Mouse (Mus musculus): ENCODE measurements around the gene Mroh2a. TPM values are rescaled to one million over a fixed set of nuclear protein-coding genes. Genes with fewer than 3 reads are reported as not detected.
"Not testable (repeated sequence)": the region's sequence is repeated elsewhere in the genome, so short reads cannot be mapped to it uniquely, and the experiment has no call there.

Mroh2a gene
- polyA plus RNA-seq, 1 experiment from 2014 or later: 2.8 TPM

DNA sequence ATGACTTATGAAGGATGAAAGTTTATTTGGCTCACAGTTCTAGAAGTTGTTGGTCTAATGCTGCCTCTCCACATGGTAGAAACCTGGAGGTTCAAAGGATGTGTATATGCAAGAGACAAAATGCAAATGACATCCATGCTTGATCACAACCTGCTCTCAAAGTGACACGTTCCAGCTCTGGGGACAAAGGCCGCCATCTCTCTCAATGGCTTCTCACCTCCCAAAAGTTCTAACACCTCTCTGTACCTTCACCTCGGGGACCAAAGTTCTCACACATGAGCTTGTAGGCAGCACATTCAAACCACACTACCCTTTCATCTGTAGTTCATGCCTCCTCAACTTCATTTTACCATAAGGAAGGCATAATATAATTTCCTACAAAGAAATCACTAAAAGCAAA is 9.2 kb upstream of the Mroh2a start:
- Histone ChIP-seq H3K4me2 (replicated peaks; ENCODE audit: low read depth, low read length) (no peak overlapping the region), H3K36me3 (ENCODE audit: insufficient read depth, low read length) (no peaks in the 10 kb centered on the region), H3K4me1 (ENCODE audit: insufficient read depth, low read length) (no peaks in the 10 kb centered on the region), H3K27me3 (ENCODE audit: insufficient read depth, low read length) (no peaks in the 10 kb centered on the region), H3K27ac (ENCODE audit: low read length) (no peak overlapping the region), H3K9ac (replicated peaks; ENCODE audit: low read length) (no peak overlapping the region), H3K9me3 (ENCODE audit: low read length) (peaks cover 50% of the 10 kb centered on the region), H3K4me3 (ENCODE audit: low read length) (no peak overlapping the region)
- WGBS: 39% methylated on average over 3 of the region's 3 CpGs
- no peak for ATAC-seq (ENCODE audit: low FRiP score, low TSS enrichment)

DNA sequence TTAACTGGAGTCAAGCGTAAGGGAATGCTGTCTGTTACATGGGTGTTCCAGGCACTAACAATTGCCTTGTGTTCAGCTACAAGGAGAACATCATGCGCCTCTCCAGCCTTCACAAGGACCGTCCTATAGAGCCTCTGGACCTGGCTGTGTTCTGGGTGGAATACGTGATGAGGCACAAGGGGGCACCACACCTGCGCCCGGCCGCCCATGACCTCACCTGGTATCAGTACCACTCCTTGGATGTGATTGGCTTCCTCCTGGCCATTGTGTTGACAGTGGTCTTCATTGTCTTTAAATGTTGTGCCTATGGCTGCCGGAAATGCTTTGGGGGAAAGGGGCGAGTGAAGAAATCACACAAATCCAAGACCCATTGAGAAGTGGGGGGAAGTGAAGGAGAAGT is 8.7 kb upstream of the Mroh2a start:
- Histone ChIP-seq H3K4me3 (ENCODE audit: low read length) (no peak overlapping the region), H3K36me3 (ENCODE audit: insufficient read depth, low read length) (no peaks in the 10 kb centered on the region), H3K27me3 (ENCODE audit: insufficient read depth, low read length) (no peaks in the 10 kb centered on the region), H3K9me3 (ENCODE audit: low read length) (peaks cover 45% of the 10 kb centered on the region), H3K4me2 (replicated peaks; ENCODE audit: low read depth, low read length) (no peak overlapping the region), H3K27ac (ENCODE audit: low read length) (no peak overlapping the region), H3K9ac (replicated peaks; ENCODE audit: low read length) (no peak overlapping the region), H3K4me1 (ENCODE audit: insufficient read depth, low read length) (no peaks in the 10 kb centered on the region)
- no peak for ATAC-seq (ENCODE audit: low FRiP score, low TSS enrichment)
- 74% methylated on average over 9 of the region's 9 CpGs for WGBS

DNA sequence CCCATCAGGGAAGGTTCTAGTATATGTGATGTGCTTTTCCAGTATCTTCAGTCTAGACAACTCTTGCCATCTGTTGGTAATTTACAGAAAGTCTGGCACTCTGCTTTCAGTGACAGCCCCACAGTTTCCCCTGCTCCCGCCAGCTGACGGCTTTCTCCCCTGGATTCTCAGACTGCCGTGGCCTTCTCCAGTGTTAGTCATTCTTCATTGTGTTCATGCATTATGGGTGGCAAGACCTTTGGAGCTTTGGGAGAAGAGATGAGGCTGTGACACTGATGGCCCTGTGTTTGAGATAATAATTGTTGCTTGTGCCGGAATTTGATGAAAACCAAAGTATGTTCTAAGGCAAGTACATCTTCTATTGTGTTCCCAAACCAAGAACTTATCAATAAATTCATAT is 8.2 kb upstream of the Mroh2a start:
- H3K27me3 ChIP-seq (ENCODE audit: insufficient read depth, low read length): no peaks in the 10 kb centered on the region
- H3K4me2 ChIP-seq (replicated peaks; ENCODE audit: low read depth, low read length): no peak overlapping the region
- no peak overlapping the region for H3K9ac ChIP-seq (replicated peaks; ENCODE audit: low read length)
- H3K36me3 ChIP-seq (ENCODE audit: insufficient read depth, low read length): no peaks in the 10 kb centered on the region
- H3K4me3 ChIP-seq (ENCODE audit: low read length): no peak overlapping the region
- H3K4me1 ChIP-seq (ENCODE audit: insufficient read depth, low read length): no peaks in the 10 kb centered on the region
- peaks cover 39% of the 10 kb centered on the region for H3K9me3 ChIP-seq (ENCODE audit: low read length)
- WGBS: 50% methylated on average over 4 of the region's 4 CpGs
- ATAC-seq (ENCODE audit: low FRiP score, low TSS enrichment): no peak
- no peak overlapping the region for H3K27ac ChIP-seq (ENCODE audit: low read length)

DNA sequence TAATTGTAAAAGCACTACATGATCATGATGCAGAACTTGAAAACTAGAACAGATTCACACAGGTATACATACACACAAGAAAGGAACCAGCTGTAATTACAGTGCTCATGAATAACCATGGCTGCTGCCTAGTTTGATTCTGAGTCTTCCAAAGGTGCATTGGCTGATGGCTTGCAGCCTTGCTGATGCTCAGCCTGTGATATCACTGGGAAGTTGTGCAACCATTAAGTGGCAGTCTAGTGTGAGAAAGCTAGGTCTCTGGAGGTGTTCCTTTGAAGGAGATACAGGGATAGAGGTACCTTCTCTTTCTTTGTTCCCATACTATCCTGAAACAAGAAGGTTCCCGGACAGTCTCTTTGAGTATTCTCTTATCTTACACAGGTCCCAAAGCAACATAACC is 7.7 kb upstream of the Mroh2a start:
- no peak overlapping the region for H3K27ac ChIP-seq (ENCODE audit: low read length)
- H3K36me3 ChIP-seq (ENCODE audit: insufficient read depth, low read length): no peaks in the 10 kb centered on the region
- H3K9ac ChIP-seq (replicated peaks; ENCODE audit: low read length): no peak overlapping the region
- H3K9me3 ChIP-seq (ENCODE audit: low read length): peaks cover 35% of the 10 kb centered on the region
- H3K4me1 ChIP-seq (ENCODE audit: insufficient read depth, low read length): no peaks in the 10 kb centered on the region
- H3K4me3 ChIP-seq (ENCODE audit: low read length): no peak overlapping the region
- H3K27me3 ChIP-seq (ENCODE audit: insufficient read depth, low read length): no peaks in the 10 kb centered on the region
- WGBS: 20% methylated on average over 1 of the region's 1 CpGs
- no peak overlapping the region for H3K4me2 ChIP-seq (replicated peaks; ENCODE audit: low read depth, low read length)
- no peak for ATAC-seq (ENCODE audit: low FRiP score, low TSS enrichment)

DNA sequence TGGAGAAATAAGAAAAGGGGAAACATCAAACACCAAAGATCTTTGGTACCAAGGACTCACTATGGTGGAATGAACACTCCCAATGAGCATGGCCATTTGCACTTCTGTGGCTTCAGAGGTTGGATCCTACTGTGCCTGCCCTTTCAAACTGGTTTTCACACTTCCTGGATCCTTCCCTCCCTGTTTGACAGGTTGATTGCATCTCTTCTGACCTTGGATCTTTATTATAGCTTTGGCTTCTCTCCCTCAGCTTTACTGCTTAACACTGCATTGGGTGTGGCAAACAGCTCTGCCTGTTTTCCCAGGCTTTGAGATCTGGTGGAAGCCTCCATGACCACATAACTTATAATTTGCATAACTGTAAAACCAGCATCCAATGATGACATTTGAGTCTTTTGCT is 6.5 kb upstream of the Mroh2a start:
- ATAC-seq (ENCODE audit: low FRiP score, low TSS enrichment): no peak
- H3K9ac ChIP-seq (replicated peaks; ENCODE audit: low read length): no peak overlapping the region
- no peak overlapping the region for H3K4me3 ChIP-seq (ENCODE audit: low read length)
- H3K27ac ChIP-seq (ENCODE audit: low read length): no peak overlapping the region
- H3K27me3 ChIP-seq (ENCODE audit: insufficient read depth, low read length): no peaks in the 10 kb centered on the region
- no peaks in the 10 kb centered on the region for H3K4me1 ChIP-seq (ENCODE audit: insufficient read depth, low read length)
- H3K9me3 ChIP-seq (ENCODE audit: low read length): peaks cover 26% of the 10 kb centered on the region
- no peak overlapping the region for H3K4me2 ChIP-seq (replicated peaks; ENCODE audit: low read depth, low read length)
- H3K36me3 ChIP-seq (ENCODE audit: insufficient read depth, low read length): no peaks in the 10 kb centered on the region

DNA sequence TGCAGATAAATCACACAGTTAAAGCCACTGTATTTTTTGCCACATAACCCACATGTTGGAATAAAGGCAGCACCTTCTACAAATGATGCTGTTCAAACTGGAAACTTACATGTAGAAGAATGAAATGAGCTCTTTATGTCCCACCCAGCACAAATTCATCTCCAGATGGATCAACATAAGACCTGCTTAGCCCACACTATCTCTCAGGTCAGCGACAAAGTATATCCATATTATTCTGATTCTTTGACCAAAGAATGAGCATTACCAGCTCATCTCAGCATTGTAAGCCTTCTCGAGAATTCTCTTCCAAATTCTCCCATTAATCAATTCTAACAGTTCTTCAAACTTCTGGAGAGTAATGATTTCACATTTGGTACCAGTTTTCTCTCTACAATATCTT is 4.6 kb upstream of the Mroh2a start:
- WGBS: 52% methylated on average over 2 of the region's 2 CpGs
- H3K9ac ChIP-seq (replicated peaks; ENCODE audit: low read length): no peak overlapping the region
- H3K36me3 ChIP-seq (ENCODE audit: insufficient read depth, low read length): no peaks in the 10 kb centered on the region
- H3K9me3 ChIP-seq (ENCODE audit: low read length): peaks cover 28% of the 10 kb centered on the region
- no peak overlapping the region for H3K27ac ChIP-seq (ENCODE audit: low read length)
- no peak for ATAC-seq (ENCODE audit: low FRiP score, low TSS enrichment)
- H3K4me3 ChIP-seq (ENCODE audit: low read length): no peak overlapping the region
- H3K27me3 ChIP-seq (ENCODE audit: insufficient read depth, low read length): no peaks in the 10 kb centered on the region
- H3K4me2 ChIP-seq (replicated peaks; ENCODE audit: low read depth, low read length): no peak overlapping the region
- H3K4me1 ChIP-seq (ENCODE audit: insufficient read depth, low read length): no peaks in the 10 kb centered on the region

DNA sequence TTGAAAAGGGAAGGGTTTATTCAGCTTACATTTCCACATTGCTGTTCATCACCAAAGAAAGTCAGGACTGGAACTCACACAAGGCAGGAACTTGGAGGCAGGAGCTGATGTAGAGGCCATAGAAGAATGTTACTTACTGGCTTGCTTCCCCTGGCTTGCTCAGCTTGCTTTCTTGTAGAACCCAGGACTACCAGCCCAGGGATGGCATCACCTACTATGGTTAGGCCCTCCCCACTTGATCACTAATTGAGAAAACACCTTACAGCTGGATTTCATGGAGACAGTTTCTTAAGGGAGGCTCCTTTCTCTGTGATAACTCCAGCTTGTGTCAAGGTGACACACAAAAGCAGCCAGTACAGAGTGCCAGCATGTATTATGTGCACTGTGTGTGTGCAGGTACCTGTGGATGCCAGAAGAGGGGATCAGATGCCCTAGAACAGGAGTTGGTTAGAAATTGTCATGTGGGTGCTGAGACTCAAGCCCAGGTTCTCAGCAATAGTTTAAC is 3.7 kb upstream of the Mroh2a start:
- H3K4me2 ChIP-seq (replicated peaks; ENCODE audit: low read depth, low read length); H3K27ac ChIP-seq (ENCODE audit: low read length); H3K27me3 ChIP-seq (ENCODE audit: insufficient read depth, low read length); H3K4me1 ChIP-seq (ENCODE audit: insufficient read depth, low read length); H3K9ac ChIP-seq (replicated peaks; ENCODE audit: low read length); H3K36me3 ChIP-seq (ENCODE audit: insufficient read depth, low read length); ATAC-seq (ENCODE audit: low FRiP score, low TSS enrichment); H3K4me3 ChIP-seq (ENCODE audit: low read length): not testable (repeated sequence)
- H3K9me3 ChIP-seq (ENCODE audit: low read length): peaks cover 31% of the 10 kb centered on the region

DNA sequence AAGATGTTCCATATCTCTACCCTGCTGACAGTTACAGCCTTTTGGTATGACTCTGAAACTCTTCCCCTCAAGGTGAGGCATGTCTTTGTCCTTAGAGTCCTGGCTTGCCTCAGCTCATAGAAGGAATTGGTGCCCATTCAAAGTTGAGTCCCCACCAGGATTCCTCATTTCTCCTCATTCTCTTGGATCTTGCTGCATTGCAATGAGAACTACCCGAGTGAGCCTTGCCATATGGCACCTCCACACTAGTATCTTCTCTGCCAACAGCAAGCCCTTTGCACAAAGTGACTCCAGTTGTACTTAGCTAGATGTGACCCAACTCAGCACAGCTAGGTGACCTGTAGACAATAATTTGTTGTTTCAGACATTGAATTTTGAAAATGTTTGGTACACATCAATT is 3.2 kb upstream of the Mroh2a start:
- no peaks in the 10 kb centered on the region for H3K27me3 ChIP-seq (ENCODE audit: insufficient read depth, low read length)
- H3K9me3 ChIP-seq (ENCODE audit: low read length): peaks cover 37% of the 10 kb centered on the region
- no peak overlapping the region for H3K4me3 ChIP-seq (ENCODE audit: low read length)
- WGBS: 52% methylated on average over 1 of the region's 1 CpGs
- H3K4me2 ChIP-seq (replicated peaks; ENCODE audit: low read depth, low read length): no peak overlapping the region
- no peaks in the 10 kb centered on the region for H3K36me3 ChIP-seq (ENCODE audit: insufficient read depth, low read length)
- H3K27ac ChIP-seq (ENCODE audit: low read length): no peak overlapping the region
- no peaks in the 10 kb centered on the region for H3K4me1 ChIP-seq (ENCODE audit: insufficient read depth, low read length)
- ATAC-seq (ENCODE audit: low FRiP score, low TSS enrichment): no peak
- no peak overlapping the region for H3K9ac ChIP-seq (replicated peaks; ENCODE audit: low read length)

DNA sequence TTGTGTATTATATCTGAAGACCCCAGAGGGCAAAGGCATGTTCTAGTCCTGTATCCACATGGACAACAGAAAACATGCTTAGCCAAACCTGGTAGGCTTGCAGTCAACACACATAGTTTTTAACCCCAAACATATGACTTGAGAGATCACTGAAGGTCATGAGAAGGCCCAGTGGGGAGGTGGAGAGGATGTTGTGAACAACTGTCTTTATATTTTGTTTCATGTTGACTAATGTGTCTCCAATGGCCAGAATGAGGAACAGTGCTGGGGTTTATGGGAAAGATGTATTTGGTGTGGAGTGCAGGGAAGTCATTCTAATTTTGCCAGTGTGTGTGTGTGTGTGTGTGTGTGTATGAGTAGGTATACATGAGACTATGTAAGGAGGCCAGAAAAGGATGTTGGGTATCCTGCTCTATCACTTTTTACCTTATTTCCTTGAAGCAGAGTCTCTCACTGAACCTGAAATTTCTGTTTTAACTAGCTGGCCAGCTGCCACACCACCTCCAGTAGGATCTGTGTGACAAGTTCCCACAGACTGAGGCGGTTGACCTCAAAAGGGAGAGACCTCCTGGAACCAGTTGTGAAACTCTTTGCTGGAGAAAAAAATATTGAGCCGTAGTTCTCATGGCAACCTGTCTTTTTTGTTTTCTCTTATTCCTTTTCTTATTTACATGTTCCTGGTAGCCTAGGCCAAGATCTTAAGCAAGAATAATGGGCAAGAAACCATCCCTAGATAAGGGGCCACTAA is 2.6 kb upstream of the Mroh2a start:
- no peak overlapping the region for H3K27ac ChIP-seq (ENCODE audit: low read length)
- no peak for ATAC-seq (ENCODE audit: low FRiP score, low TSS enrichment)
- no peak overlapping the region for H3K4me2 ChIP-seq (replicated peaks; ENCODE audit: low read depth, low read length)
- H3K27me3 ChIP-seq (ENCODE audit: insufficient read depth, low read length): no peaks in the 10 kb centered on the region
- no peaks in the 10 kb centered on the region for H3K4me1 ChIP-seq (ENCODE audit: insufficient read depth, low read length)
- peaks cover 43% of the 10 kb centered on the region for H3K9me3 ChIP-seq (ENCODE audit: low read length)
- no peak overlapping the region for H3K4me3 ChIP-seq (ENCODE audit: low read length)
- H3K36me3 ChIP-seq (ENCODE audit: insufficient read depth, low read length): no peaks in the 10 kb centered on the region
- 72% methylated on average over 2 of the region's 2 CpGs for WGBS
- H3K9ac ChIP-seq (replicated peaks; ENCODE audit: low read length): no peak overlapping the region

DNA sequence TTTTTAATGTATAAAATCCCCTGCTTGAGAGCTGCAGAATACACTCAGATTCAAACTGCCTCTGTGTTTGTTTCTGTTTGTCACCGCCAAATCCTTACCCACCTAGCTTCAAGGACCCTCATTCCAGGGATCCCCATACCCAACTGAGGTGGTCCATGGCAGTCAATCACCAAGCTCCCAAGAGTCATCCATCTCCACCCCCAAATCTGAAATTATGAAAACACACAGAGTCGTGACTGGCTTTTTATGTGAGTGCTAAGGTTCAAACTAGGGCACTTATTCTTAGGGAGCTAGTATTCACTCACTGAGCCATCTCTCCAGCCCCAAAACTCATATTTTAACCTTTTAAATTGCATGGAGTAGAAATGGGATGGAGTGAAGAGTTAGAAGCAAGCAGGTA is 1.5 kb upstream of the Mroh2a start:
- not testable (repeated sequence) for H3K4me2 ChIP-seq (replicated peaks; ENCODE audit: low read depth, low read length); H3K9ac ChIP-seq (replicated peaks; ENCODE audit: low read length); H3K4me3 ChIP-seq (ENCODE audit: low read length); ATAC-seq (ENCODE audit: low FRiP score, low TSS enrichment); H3K27me3 ChIP-seq (ENCODE audit: insufficient read depth, low read length); H3K4me1 ChIP-seq (ENCODE audit: insufficient read depth, low read length); H3K27ac ChIP-seq (ENCODE audit: low read length); H3K36me3 ChIP-seq (ENCODE audit: insufficient read depth, low read length)
- 36% methylated on average over 2 of the region's 2 CpGs for WGBS
- peaks cover 54% of the 10 kb centered on the region for H3K9me3 ChIP-seq (ENCODE audit: low read length)

All from kidney, embryonic 16.5 days (tissue).